Mouse (Mus musculus): ENCODE results near the gene Acadvl. TPM values are rescaled to one million over a fixed set of nuclear protein-coding genes. Genes with fewer than 3 reads are reported as not detected.

The Acadvl gene
- polyA plus RNA-seq, 1 experiment from 2014 or later, result 54.2 TPM

DNA sequence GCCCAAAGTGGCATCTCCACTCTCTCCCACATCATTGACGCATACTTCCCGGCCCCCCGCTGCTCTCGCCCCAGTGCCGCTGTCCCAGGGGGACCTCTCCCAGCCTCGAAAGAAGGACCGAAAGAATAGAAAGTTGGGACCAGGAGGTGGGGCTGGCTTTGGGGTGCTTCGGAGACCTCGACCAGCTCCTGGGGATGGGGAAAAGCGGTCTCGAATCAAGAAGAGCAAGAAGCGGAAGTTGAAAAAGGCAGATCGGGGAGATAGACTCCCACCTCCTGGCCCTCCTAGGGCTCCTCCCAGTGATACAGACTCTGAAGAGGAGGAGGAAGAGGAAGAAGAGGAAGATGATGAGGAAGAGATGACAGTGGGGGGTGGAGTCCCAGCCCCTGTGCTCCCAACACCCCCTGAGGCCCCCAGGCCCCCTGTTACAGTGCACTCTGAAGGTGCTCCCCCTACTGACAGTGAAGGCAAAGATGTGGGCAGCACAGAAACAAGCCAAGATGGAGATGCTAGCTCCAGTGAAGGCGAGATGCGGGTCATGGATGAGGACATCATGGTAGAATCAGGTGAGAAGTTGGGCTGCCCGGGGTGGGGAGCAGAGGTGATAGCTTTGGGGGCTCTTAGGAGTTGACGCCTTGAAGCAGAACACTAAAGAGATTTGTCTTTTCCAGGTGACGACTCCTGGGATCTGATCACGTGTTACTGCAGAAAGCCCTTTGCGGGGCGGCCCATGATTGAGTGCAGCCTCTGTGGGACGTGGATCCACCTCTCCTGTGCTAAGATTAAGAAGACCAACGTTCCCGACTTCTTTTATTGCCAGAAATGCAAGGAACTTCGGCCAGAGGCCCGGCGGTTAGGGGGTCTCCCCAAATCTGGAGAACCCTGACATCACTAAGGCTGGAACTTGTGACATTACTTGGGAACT lies 16.4 kb downstream of the Acadvl start:
- 0 out of 2 replicates have a peak overlapping the region, but pooled peaks have one; percentile 3 for H3K4me3 ChIP-seq (ENCODE audit: low read depth, low read length)
- WGBS, result 92% methylated on average over 27 of the region's 27 CpGs

DNA sequence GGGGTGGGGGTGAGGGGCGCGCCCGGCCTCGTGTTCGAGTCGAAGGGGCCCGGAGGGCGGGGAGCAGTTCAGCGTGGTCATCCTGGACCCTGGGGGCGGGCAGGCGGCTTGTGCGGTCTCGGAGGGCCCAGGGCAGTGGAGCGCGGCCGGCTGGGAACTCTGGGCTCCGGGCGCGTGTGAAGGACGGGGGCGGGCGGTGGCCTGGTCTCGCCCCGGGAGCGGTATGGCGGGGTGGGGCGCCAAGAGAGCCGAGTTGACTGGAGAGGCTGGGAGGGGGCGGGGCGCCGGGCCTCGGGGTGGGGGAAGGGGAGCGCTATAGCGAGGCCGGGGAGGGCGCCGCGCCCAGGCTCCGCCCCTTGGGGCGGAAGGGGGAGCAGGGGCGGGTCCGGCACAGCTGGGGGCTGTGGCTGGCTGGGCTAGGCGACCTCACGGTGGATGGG lies 18.1 kb downstream of the Acadvl start:
- Histone ChIP-seq H3K36me3 (replicated peaks; ENCODE audit: control insufficient read depth, insufficient read depth, low read depth, low read length) (peaks cover 11% of the 10 kb centered on the region), H3K4me3 (ENCODE audit: low read depth, low read length) (peak overlapping the region; percentile 98), H3K27me3 (ENCODE audit: control insufficient read depth, insufficient read depth, low read length) (no peaks in the 10 kb centered on the region), H3K4me1 (ENCODE audit: control insufficient read depth, insufficient read depth, low read length) (no peaks in the 10 kb centered on the region; the same call in none of the 2 replicates), H3K9me3 (replicated peaks; ENCODE audit: control insufficient read depth, low read length) (no peaks in the 10 kb centered on the region), H3K4me2 (ENCODE audit: low read depth, low read length) (peak overlapping the region; percentile 50), H3K27ac (replicated peaks; ENCODE audit: low read depth, low read length) (peak overlapping the region; percentile 97), H3K9ac (replicated peaks; ENCODE audit: low read length) (peak overlapping the region; percentile 98)
- DNase-seq (ENCODE audit: low spot score), result peak; percentile 90
- WGBS, result under 1% methylated on average over 30 of the region's 44 CpGs
- ATAC-seq (replicated peaks; ENCODE audit: insufficient number of reproducible peaks, low FRiP score, low TSS enrichment, low read depth), result peak; percentile 42

More for the DNA sequence above, 16.4 kb downstream of the Acadvl start:
- ATAC-seq (replicated peaks; ENCODE audit: insufficient number of reproducible peaks, low FRiP score, low TSS enrichment, low read depth) (no peak), DNase-seq (ENCODE audit: low spot score) (no peak)
- Histone ChIP-seq H3K9ac (replicated peaks; ENCODE audit: low read length) (no peak overlapping the region), H3K27me3 (ENCODE audit: control insufficient read depth, insufficient read depth, low read length) (no peaks in the 10 kb centered on the region), H3K4me1 (ENCODE audit: control insufficient read depth, insufficient read depth, low read length) (no peaks in the 10 kb centered on the region; the same call in 1 of the 2 replicates), H3K4me2 (ENCODE audit: low read depth, low read length) (no peak overlapping the region), H3K9me3 (replicated peaks; ENCODE audit: control insufficient read depth, low read length) (no peaks in the 10 kb centered on the region), H3K36me3 (replicated peaks; ENCODE audit: control insufficient read depth, insufficient read depth, low read depth, low read length) (peaks cover 11% of the 10 kb centered on the region), H3K27ac (replicated peaks; ENCODE audit: low read depth, low read length) (no peak overlapping the region)

DNA sequence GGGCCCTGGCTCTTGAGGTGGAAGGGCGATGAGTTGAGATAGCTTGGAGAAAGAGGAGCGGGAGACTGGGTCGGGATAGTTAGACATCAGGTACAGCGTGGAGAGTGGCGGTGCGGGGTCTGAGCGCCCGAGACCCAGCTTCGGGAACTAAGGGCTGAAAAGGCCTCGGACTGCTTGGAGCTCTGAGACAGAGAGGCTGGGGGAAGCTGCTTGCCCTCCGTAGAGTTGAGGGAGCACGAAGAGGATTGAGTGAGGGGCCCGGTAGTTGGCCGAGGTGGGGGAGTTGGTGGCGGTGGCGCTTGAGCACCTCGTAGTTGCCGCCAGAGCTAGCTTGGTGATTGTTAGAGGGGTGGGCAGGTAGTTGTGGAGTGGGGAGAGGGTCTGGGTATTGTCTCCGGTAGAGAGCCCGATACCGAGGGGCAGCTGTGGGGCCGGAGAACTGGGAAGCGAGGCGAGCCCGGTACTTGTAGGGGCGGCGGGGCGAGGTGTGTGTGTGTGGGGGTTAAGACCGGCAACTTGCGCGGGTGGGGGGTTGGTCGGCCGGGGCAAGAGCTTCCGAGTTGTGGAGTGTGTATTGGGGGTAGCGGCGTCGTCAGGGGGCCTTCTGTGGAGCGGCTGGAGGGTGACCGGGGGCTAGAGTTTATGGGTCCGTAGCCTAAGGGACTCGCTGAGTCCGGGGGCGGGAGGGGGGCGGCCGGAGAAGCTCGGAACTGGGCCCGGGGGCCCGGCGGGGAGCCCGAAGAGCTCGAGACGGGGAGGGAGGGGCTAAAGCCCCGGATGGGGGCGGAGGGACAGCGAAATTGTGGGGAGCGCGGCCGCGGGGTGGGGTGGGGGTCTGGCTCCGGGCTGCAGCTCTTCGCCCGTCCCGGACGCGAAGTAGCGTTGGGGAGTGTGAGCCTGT lies 18.8 kb downstream of the Acadvl start:
- no peaks in the 10 kb centered on the region; the same call in none of the 2 replicates for H3K4me1 ChIP-seq (ENCODE audit: control insufficient read depth, insufficient read depth, low read length)
- H3K27me3 ChIP-seq (ENCODE audit: control insufficient read depth, insufficient read depth, low read length), result no peaks in the 10 kb centered on the region
- ATAC-seq (replicated peaks; ENCODE audit: insufficient number of reproducible peaks, low FRiP score, low TSS enrichment, low read depth) (0 out of 2 replicates have a peak, but pooled peaks have one; percentile 0), DNase-seq (ENCODE audit: low spot score) (peak; percentile 69)
- peak overlapping the region; percentile 98 for H3K4me3 ChIP-seq (ENCODE audit: low read depth, low read length)
- H3K9ac ChIP-seq (replicated peaks; ENCODE audit: low read length), result peak overlapping the region; percentile 98
- no peaks in the 10 kb centered on the region for H3K9me3 ChIP-seq (replicated peaks; ENCODE audit: control insufficient read depth, low read length)
- H3K36me3 ChIP-seq (replicated peaks; ENCODE audit: control insufficient read depth, insufficient read depth, low read depth, low read length), result peaks cover 11% of the 10 kb centered on the region
- H3K27ac ChIP-seq (replicated peaks; ENCODE audit: low read depth, low read length), result peak overlapping the region; percentile 97
- peak overlapping the region; percentile 50 for H3K4me2 ChIP-seq (ENCODE audit: low read depth, low read length)
- under 1% methylated on average over 58 of the region's 66 CpGs for WGBS

DNA sequence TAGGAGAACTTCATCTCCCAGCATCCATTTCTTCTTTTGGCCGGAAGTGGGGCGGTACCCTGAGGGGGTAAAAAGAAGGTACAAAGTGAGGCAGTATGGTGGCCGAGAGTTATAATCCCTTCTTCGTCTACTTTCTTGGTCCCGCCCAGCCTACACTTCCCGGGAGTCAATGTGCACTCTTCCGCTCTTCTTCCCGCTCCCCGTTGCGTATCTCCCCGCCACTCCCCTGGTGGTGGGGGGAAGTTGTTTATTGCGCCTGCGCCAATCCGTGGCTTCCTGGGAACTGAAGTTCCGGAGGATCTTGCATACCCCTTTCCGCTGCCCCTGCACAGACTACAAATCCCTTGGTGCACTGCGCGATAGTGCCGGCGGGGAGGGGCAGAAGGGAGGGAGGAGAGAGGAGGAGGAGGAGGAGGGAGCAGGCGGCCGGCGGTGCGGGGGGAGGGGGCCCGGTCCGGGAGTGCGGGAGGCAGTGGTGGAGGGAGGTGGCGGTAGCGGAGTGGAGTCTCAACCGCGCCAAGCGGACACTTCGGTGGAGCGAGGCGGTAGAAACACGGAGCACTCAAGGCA lies 19.7 kb downstream of the Acadvl start, which contains the start of gene Phf23:
Gene Phf23, plus strand, starts transcription at position 387 of the 570 bp plus-strand sequence.
- H3K36me3 ChIP-seq (replicated peaks; ENCODE audit: control insufficient read depth, insufficient read depth, low read depth, low read length), result peaks cover 11% of the 10 kb centered on the region
- H3K4me2 ChIP-seq (ENCODE audit: low read depth, low read length), result peak within 1 kb of the TSS; percentile 50
- H3K27ac ChIP-seq (replicated peaks; ENCODE audit: low read depth, low read length), result peak within 1 kb of the TSS; percentile 97
- peak; percentile 98 for DNase-seq (ENCODE audit: low spot score)
- no peaks in the 10 kb centered on the region for H3K27me3 ChIP-seq (ENCODE audit: control insufficient read depth, insufficient read depth, low read length)
- peak; percentile 77 for ATAC-seq (replicated peaks; ENCODE audit: insufficient number of reproducible peaks, low FRiP score, low TSS enrichment, low read depth)
- 0% methylated on average over 35 of the region's 36 CpGs for WGBS
- H3K4me1 ChIP-seq (ENCODE audit: control insufficient read depth, insufficient read depth, low read length), result no peaks in the 10 kb centered on the region; the same call in none of the 2 replicates
- H3K4me3 ChIP-seq (ENCODE audit: low read depth, low read length), result peak within 1 kb of the TSS; percentile 98
- no peaks in the 10 kb centered on the region for H3K9me3 ChIP-seq (replicated peaks; ENCODE audit: control insufficient read depth, low read length)
- peak within 1 kb of the TSS; percentile 98 for H3K9ac ChIP-seq (replicated peaks; ENCODE audit: low read length)

DNA sequence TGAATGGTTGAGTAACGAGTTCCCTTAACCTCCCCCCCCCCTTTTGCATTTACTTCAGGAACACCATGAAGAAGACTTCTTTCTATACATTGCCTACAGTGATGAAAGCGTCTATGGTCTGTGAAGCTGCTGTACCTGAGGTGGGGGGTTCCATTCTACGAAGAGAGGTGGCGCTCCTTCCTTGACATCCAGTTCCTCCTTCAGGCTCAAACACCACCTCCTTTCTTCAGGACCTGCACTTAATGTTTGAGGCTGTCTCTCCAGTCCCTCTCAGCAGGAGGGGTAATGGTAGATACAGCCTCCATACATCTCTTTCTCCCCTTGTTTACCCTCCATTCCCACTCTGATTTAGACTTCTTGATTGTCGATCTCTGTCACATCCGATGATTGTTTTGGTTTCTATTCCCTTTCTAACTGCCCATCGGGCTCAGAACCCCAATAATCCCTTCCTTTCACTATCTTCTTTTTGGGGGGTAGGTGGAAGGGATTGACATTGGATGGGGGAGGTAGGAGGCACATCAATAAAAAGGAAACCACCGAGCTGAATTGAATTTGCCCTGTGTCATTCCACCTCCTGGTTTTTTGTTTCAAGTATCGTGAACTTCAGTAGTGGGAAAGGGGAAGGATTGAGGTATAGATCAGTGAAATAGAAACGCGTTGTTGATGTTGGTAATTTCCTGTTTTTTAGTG lies 20.7 kb downstream of the Acadvl start:
- H3K27ac ChIP-seq (replicated peaks; ENCODE audit: low read depth, low read length), result no peak overlapping the region
- peak overlapping the region; percentile 98; the same call in 1 of the 2 replicates for H3K4me3 ChIP-seq (ENCODE audit: low read depth, low read length)
- no peak overlapping the region for H3K4me2 ChIP-seq (ENCODE audit: low read depth, low read length)
- no peak overlapping the region for H3K9ac ChIP-seq (replicated peaks; ENCODE audit: low read length)
- WGBS, result 85% methylated on average over 11 of the region's 11 CpGs
- ATAC-seq (replicated peaks; ENCODE audit: insufficient number of reproducible peaks, low FRiP score, low TSS enrichment, low read depth) (no peak), DNase-seq (ENCODE audit: low spot score) (no peak)
- peaks cover 11% of the 10 kb centered on the region for H3K36me3 ChIP-seq (replicated peaks; ENCODE audit: control insufficient read depth, insufficient read depth, low read depth, low read length)
- H3K4me1 ChIP-seq (ENCODE audit: control insufficient read depth, insufficient read depth, low read length), result no peaks in the 10 kb centered on the region; the same call in none of the 2 replicates
- no peaks in the 10 kb centered on the region for H3K27me3 ChIP-seq (ENCODE audit: control insufficient read depth, insufficient read depth, low read length)
- no peaks in the 10 kb centered on the region for H3K9me3 ChIP-seq (replicated peaks; ENCODE audit: control insufficient read depth, low read length)

DNA sequence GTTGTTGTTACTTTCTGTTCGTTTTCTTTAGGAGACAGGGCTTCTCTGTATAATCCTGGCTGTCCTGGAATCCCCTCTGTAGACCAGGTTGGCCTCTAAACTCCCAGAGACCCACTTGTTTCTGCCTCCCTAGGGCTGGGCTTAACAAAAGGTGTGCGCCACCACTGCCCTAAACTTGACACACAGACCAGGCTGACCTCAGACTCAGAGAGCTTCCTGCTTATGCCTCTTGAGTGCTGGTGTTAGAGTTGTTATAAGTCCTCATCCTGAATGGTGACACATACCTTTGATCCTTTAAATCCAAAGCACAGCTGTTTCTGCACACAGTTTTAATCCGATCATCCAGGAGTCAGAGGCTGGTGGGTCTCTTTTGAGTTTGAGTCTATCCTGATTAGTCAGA lies 22.3 kb downstream of the Acadvl start:
- no peaks in the 10 kb centered on the region; the same call in 1 of the 2 replicates for H3K4me1 ChIP-seq (ENCODE audit: control insufficient read depth, insufficient read depth, low read length)
- ATAC-seq (replicated peaks; ENCODE audit: insufficient number of reproducible peaks, low FRiP score, low TSS enrichment, low read depth), result no peak
- H3K27me3 ChIP-seq (ENCODE audit: control insufficient read depth, insufficient read depth, low read length), result no peaks in the 10 kb centered on the region
- 82% methylated on average over 3 of the region's 3 CpGs for WGBS
- DNase-seq (ENCODE audit: low spot score), result no peak
- no peak overlapping the region for H3K27ac ChIP-seq (replicated peaks; ENCODE audit: low read depth, low read length)
- no peak overlapping the region for H3K4me3 ChIP-seq (ENCODE audit: low read depth, low read length)
- peaks cover 13% of the 10 kb centered on the region for H3K36me3 ChIP-seq (replicated peaks; ENCODE audit: control insufficient read depth, insufficient read depth, low read depth, low read length)
- no peaks in the 10 kb centered on the region for H3K9me3 ChIP-seq (replicated peaks; ENCODE audit: control insufficient read depth, low read length)
- no peak overlapping the region; the same call in 1 of the 2 replicates for H3K4me2 ChIP-seq (ENCODE audit: low read depth, low read length)
- no peak overlapping the region for H3K9ac ChIP-seq (replicated peaks; ENCODE audit: low read length)

DNA sequence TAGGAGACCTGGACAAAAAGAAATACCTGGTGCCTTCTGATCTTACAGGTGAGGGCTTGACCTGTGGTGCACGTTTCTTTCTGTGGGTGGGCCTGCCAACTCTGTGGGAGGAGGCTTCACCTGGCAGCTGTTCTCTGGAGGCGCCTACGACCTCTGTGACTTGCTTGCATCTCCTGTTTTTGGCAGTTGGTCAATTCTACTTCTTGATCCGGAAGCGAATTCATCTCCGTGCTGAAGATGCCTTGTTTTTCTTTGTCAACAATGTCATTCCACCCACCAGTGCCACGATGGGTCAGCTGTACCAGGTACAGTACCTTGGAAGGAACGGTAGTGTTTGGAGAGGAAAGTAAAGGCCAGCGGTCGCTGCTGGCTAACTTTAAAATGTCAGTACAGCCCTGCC lies 22.8 kb downstream of the Acadvl start:
- Histone ChIP-seq H3K36me3 (replicated peaks; ENCODE audit: control insufficient read depth, insufficient read depth, low read depth, low read length) (peaks cover 13% of the 10 kb centered on the region), H3K27ac (replicated peaks; ENCODE audit: low read depth, low read length) (no peak overlapping the region), H3K9ac (replicated peaks; ENCODE audit: low read length) (peak overlapping the region; percentile 41; the same call in 1 of the 2 replicates), H3K9me3 (replicated peaks; ENCODE audit: control insufficient read depth, low read length) (no peaks in the 10 kb centered on the region), H3K4me3 (ENCODE audit: low read depth, low read length) (peak overlapping the region; percentile 74; the same call in 1 of the 2 replicates), H3K4me1 (ENCODE audit: control insufficient read depth, insufficient read depth, low read length) (no peaks in the 10 kb centered on the region; the same call in 1 of the 2 replicates), H3K27me3 (ENCODE audit: control insufficient read depth, insufficient read depth, low read length) (no peaks in the 10 kb centered on the region), H3K4me2 (ENCODE audit: low read depth, low read length) (peak overlapping the region; percentile 82)
- ATAC-seq (replicated peaks; ENCODE audit: insufficient number of reproducible peaks, low FRiP score, low TSS enrichment, low read depth) (no peak), DNase-seq (ENCODE audit: low spot score) (no peak)
- 85% methylated on average over 10 of the region's 10 CpGs for WGBS
